Mouse (Mus musculus): Measurements from ENCODE around the gene Fgf11. TPM values are rescaled to one million over a fixed set of nuclear protein-coding genes. Genes with fewer than 3 reads are reported as not detected.

Gene Fgf11
- total and polyA plus RNA-seq, 2 experiments from 2014 or later: 1.0 to 5.7 TPM

DNA sequence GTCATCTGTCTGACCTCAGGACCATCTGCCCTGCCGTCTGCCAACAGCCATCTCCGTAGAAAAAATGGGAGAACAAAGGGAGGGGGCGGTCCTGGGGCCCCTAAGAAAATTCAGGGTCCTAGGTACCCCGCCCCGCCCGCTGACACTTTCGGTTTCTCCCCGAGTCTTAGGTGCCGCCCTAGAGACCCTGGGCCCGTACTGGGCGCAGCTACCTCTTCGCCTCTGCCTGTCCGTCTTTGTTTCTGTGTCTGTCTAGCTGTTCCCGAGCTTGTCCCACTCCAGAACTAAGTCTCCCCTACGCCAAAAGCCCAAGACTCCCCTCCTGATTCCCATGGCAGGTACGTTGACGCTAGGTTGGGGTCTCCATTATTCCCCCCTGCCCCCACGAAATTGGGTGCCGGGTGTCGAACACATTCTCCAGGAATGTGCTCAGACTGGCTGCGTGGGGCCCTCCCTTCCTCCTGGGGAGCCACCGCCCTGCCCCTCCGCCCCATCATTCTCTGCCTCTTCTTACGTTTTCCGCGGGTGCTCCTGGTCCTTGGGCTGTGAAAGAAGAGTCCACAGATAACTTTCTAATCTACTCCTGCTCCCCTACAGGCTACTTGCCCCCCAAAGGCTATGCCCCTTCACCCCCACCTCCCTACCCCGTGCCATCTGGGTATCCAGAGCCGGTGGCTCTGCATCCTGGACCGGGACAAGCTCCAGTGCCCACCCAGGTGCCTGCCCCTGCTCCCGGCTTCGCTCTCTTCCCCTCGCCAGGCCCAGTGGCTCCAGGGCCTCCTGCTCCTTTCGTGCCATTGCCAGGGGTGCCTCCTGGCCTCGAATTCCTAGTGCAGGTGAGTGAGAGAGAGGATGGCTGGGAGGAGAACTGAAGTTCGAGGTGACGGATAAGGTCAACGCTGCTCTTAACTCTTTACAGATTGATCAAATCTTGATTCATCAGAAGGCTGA is 45.4 kb upstream of the Fgf11 start:
- Histone ChIP-seq H3K4me3 (ENCODE audit: low read depth, low read length) (peak overlapping the region; percentile 79), H3K36me3 (replicated peaks; ENCODE audit: control insufficient read depth, insufficient read depth, low read length) (peaks cover 38% of the 10 kb centered on the region), H3K27ac (ENCODE audit: low read depth) (peak overlapping the region; percentile 90), H3K4me2 (ENCODE audit: low read depth, low read length) (peak overlapping the region; percentile 63), H3K9ac (replicated peaks; ENCODE audit: low read depth, low read length) (peak overlapping the region; percentile 77), H3K27me3 (ENCODE audit: control insufficient read depth, insufficient read depth, low read length) (no peaks in the 10 kb centered on the region), H3K9me3 (replicated peaks; ENCODE audit: control insufficient read depth, low read length) (no peaks in the 10 kb centered on the region), H3K4me1 (ENCODE audit: control insufficient read depth, insufficient read depth) (peaks cover 20% of the 10 kb centered on the region; the same call in 1 of the 2 replicates)
- 13% methylated on average over 36 of the region's 37 CpGs for WGBS
- DNase-seq (ENCODE audit: low spot score) (no peak), ATAC-seq (ENCODE audit: insufficient read depth, low read depth) (peak; percentile 37)
- no peak for TF ChIP-seq EP300 (IDR thresholded peaks at IDR 0.05; ENCODE audit: low read depth)

DNA sequence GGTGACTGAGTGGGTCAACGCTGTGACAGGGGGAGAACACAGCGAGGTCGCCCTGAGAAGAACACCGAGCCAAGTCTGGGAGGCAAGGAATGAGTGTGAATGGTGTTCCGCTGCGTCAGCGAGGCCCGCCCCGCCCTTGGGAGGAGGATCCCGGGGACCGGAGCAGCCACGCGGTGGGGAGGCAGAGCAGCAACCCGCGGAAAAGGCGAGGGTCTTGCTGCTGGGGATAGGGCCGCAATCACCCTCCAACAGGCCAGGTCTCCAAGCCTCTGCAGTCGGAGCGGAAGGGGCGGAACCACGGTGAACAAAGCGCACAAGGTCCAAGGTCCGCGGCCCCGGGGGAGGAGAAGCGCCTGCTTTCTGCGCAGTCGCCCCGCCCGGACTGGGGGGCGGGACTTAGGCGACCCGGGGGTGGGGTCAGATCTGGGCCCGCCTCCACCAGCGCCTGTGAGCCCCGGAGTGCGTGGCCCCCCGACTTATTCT is 44.6 kb upstream of the Fgf11 start, which contains the start of gene Plscr3:
Gene Plscr3 (plus strand): TSS at position 179 of the 483 bp plus-strand sequence.
- peak within 1 kb of the TSS; percentile 77 for H3K9ac ChIP-seq (replicated peaks; ENCODE audit: low read depth, low read length)
- no peak for TF ChIP-seq CTCF (IDR thresholded peaks at IDR 0.05; ENCODE audit: low read depth)
- no peak for TF ChIP-seq EP300 (IDR thresholded peaks at IDR 0.05; ENCODE audit: low read depth)
- H3K27ac ChIP-seq (ENCODE audit: low read depth): peak within 1 kb of the TSS; percentile 90
- peak within 1 kb of the TSS; percentile 63 for H3K4me2 ChIP-seq (ENCODE audit: low read depth, low read length)
- H3K27me3 ChIP-seq (ENCODE audit: control insufficient read depth, insufficient read depth, low read length): no peaks in the 10 kb centered on the region
- peaks cover 20% of the 10 kb centered on the region; the same call in 1 of the 2 replicates for H3K4me1 ChIP-seq (ENCODE audit: control insufficient read depth, insufficient read depth)
- H3K36me3 ChIP-seq (replicated peaks; ENCODE audit: control insufficient read depth, insufficient read depth, low read length): peaks cover 31% of the 10 kb centered on the region
- H3K4me3 ChIP-seq (ENCODE audit: low read depth, low read length): peak within 1 kb of the TSS; percentile 79
- 0% methylated on average over 37 of the region's 38 CpGs for whole genome bisulfite sequencing
- no peaks in the 10 kb centered on the region for H3K9me3 ChIP-seq (replicated peaks; ENCODE audit: control insufficient read depth, low read length)
- ATAC-seq (ENCODE audit: insufficient read depth, low read depth) (peak; percentile 95), DNase-seq (ENCODE audit: low spot score) (peak; percentile 95)

DNA sequence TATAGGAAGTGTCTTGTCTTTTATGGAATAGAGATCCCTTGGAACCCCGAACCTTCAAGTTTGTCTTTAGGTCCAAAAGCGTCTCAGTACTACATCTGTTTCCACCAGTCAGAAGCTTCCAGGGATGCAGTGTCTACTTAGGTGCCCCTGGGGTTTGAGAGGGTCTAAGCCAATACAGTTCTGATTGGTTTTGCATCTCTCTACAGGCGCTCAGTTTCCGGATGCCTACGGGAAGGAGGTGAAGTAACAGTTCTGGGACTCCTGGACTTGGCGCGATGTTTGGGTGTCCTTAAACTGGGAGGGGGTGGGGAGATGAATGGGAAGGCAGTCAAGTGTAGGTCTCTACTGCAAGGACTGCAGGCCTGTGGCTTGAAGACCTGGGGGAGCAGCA is 37.1 kb upstream of the Fgf11 start:
- WGBS: 2% methylated on average over 7 of the region's 7 CpGs
- Histone ChIP-seq H3K4me2 (ENCODE audit: low read depth, low read length) (peak overlapping the region; percentile 83), H3K9ac (replicated peaks; ENCODE audit: low read depth, low read length) (peak overlapping the region; percentile 70), H3K4me3 (ENCODE audit: low read depth, low read length) (peak overlapping the region; percentile 64), H3K27ac (ENCODE audit: low read depth) (peak overlapping the region; percentile 82), H3K27me3 (ENCODE audit: control insufficient read depth, insufficient read depth, low read length) (peaks cover 33% of the 10 kb centered on the region), H3K9me3 (replicated peaks; ENCODE audit: control insufficient read depth, low read length) (no peaks in the 10 kb centered on the region), H3K36me3 (replicated peaks; ENCODE audit: control insufficient read depth, insufficient read depth, low read length) (no peaks in the 10 kb centered on the region), H3K4me1 (ENCODE audit: control insufficient read depth, insufficient read depth) (peaks cover 11% of the 10 kb centered on the region; the same call in 1 of the 2 replicates)
- no peak for TF ChIP-seq CTCF (IDR thresholded peaks at IDR 0.05; ENCODE audit: low read depth)
- no peak; the same call in 1 of the 2 replicates for TF ChIP-seq EP300 (IDR thresholded peaks at IDR 0.05; ENCODE audit: low read depth)
- DNase-seq (ENCODE audit: low spot score) (no peak), ATAC-seq (ENCODE audit: insufficient read depth, low read depth) (no peak)

DNA sequence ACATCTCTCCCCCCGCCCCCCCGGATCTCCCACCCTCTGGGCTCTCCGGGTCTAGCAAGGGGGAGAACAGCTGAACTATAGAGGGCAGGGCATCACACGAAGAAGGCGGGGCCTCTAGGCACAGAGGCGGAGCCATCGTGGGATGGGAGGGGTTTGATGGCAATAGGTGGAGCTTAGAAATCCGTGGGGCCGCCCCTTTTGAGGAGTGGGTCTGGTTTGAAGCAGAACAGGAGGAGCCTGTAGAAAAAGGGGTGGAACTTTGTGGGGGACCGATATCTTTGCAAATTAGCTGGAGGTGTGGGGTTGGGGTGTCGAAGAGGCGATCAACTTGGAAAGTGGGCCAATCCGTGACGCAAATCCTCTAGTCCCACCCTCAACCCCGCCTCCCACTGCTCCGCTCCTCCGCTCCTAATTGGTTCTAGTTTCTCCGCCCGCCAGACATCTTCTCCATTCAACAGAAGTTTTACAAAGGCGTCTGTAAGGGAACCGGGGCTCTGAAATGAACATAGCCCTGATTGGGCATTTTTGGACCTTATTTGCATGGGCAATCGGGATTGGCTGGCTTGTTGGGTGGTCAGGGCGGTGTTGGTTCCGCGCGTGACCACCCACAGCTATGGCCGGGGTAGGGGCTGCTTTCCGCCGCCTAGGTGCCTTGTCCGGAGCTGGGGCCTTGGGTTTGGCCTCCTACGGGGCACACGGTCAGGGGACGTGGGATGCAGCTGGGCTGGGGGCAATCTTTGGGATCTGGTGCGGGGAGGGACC is 36.5 kb upstream of the Fgf11 start, which contains the start of gene Tmem256:
Gene Tmem256 (plus strand): TSS at position 563 of the 762 bp plus-strand sequence.
- Histone ChIP-seq H3K4me1 (ENCODE audit: control insufficient read depth, insufficient read depth) (peaks cover 11% of the 10 kb centered on the region; the same call in 1 of the 2 replicates), H3K36me3 (replicated peaks; ENCODE audit: control insufficient read depth, insufficient read depth, low read length) (no peaks in the 10 kb centered on the region), H3K27me3 (ENCODE audit: control insufficient read depth, insufficient read depth, low read length) (peaks cover 39% of the 10 kb centered on the region), H3K9ac (replicated peaks; ENCODE audit: low read depth, low read length) (peak within 1 kb of the TSS; percentile 70), H3K27ac (ENCODE audit: low read depth) (peak within 1 kb of the TSS; percentile 82), H3K4me2 (ENCODE audit: low read depth, low read length) (peak within 1 kb of the TSS; percentile 83), H3K9me3 (replicated peaks; ENCODE audit: control insufficient read depth, low read length) (no peaks in the 10 kb centered on the region), H3K4me3 (ENCODE audit: low read depth, low read length) (peak within 1 kb of the TSS; percentile 64)
- TF ChIP-seq EP300 (IDR thresholded peaks at IDR 0.05; ENCODE audit: low read depth) (peak; percentile 75), CTCF (IDR thresholded peaks at IDR 0.05; ENCODE audit: low read depth) (0 out of 2 replicates have a peak, but pooled peaks have one; percentile 1)
- ATAC-seq (ENCODE audit: insufficient read depth, low read depth) (peak; percentile 91), DNase-seq (ENCODE audit: low spot score) (peak; percentile 99)
- under 1% methylated on average over 34 of the region's 34 CpGs for WGBS

DNA sequence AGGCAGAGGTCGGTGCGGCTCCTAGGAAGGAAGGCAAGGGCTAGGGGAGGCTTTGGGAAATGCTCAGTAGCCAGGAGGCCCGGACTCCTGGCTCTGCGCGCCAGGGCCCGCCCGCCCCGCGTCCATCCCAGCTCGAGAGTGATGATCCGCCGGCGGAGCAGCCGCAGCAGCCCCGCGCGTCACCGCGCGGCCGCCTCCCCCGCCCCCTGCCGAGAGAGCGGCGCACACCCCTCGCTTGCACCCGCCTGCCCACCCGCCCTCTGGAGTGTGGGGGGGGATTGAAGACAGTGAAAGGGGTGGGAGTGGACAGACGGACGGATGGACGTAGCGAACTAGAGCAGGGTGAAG is 35.9 kb upstream of the Fgf11 start, which contains the start of gene Nlgn2:
Gene Nlgn2 (minus strand): TSS at position 181 of the 348 bp plus-strand sequence.
- ATAC-seq (ENCODE audit: insufficient read depth, low read depth): peak; percentile 65
- TF ChIP-seq EP300 (IDR thresholded peaks at IDR 0.05; ENCODE audit: low read depth): no peak
- TF ChIP-seq CTCF (IDR thresholded peaks at IDR 0.05; ENCODE audit: low read depth): no peak; the same call in 1 of the 2 replicates
- no peak for DNase-seq (ENCODE audit: low spot score)
- Histone ChIP-seq H3K9ac (replicated peaks; ENCODE audit: low read depth, low read length) (peak within 1 kb of the TSS; percentile 70), H3K4me1 (ENCODE audit: control insufficient read depth, insufficient read depth) (peaks cover 11% of the 10 kb centered on the region; the same call in 1 of the 2 replicates), H3K9me3 (replicated peaks; ENCODE audit: control insufficient read depth, low read length) (no peaks in the 10 kb centered on the region), H3K4me2 (ENCODE audit: low read depth, low read length) (peak within 1 kb of the TSS; percentile 83), H3K27ac (ENCODE audit: low read depth) (peak within 1 kb of the TSS; percentile 82), H3K4me3 (ENCODE audit: low read depth, low read length) (peak within 1 kb of the TSS; percentile 64), H3K36me3 (replicated peaks; ENCODE audit: control insufficient read depth, insufficient read depth, low read length) (no peaks in the 10 kb centered on the region), H3K27me3 (ENCODE audit: control insufficient read depth, insufficient read depth, low read length) (peaks cover 41% of the 10 kb centered on the region)
- WGBS: under 1% methylated on average over 21 of the region's 32 CpGs
